Mouse (Mus musculus) liver, postnatal 0 days (tissue): ENCODE data around the gene Eaf2. TPM values are rescaled to one million over a fixed set of nuclear protein-coding genes. Genes with fewer than 3 reads are reported as not detected.

ENCODE experiments used
- ATAC-seq: fragments of 200-750 bp; cut with Nextera tagmentation; 2 replicates; pipeline ENCODE4 v1.8.0; 2017; ENCODE audit warnings: mild to moderate bottlenecking, moderate library complexity
- DNase-seq: peaks from one replicate; pipeline ENCODE4 v3.0.0-alpha.2; 2016
- H3K27ac ChIP-seq: fragments of 300-500 bp; sonication (generic); 2 replicates; pipeline ENCODE4 v1.5.1; 2014; ENCODE audit warnings: antibody characterized with exemption, moderate library complexity, mild to moderate bottlenecking, low read depth
- H3K27me3 ChIP-seq: fragments of 300-500 bp; sonication (generic); 2 replicates; pipeline ENCODE4 v1.6.1; 2014; ENCODE audit warnings: low read length, control low read depth, mixed read lengths; ENCODE audit not compliant: insufficient read depth
- H3K36me3 ChIP-seq: fragments of 300-500 bp; sonication (generic); replicated peaks from 2 replicates; pipeline ENCODE4 v1.6.1; 2014; ENCODE audit warnings: mild to moderate bottlenecking, control low read depth, low read length, moderate library complexity, mixed read lengths; ENCODE audit not compliant: insufficient read depth
- H3K4me1 ChIP-seq: fragments of 300-500 bp; sonication (generic); 2 replicates; pipeline ENCODE4 v1.6.1; 2014; ENCODE audit warnings: antibody characterized with exemption, mild to moderate bottlenecking, control low read depth; ENCODE audit not compliant: insufficient read depth
- H3K4me2 ChIP-seq: fragments of 300-500 bp; sonication (generic); 2 replicates; pipeline ENCODE4 v1.6.1; 2014; ENCODE audit warnings: low read depth, mild to moderate bottlenecking, low read length, moderate library complexity, mixed read lengths
- H3K4me3 ChIP-seq: fragments of 300-500 bp; sonication (generic); 2 replicates; pipeline ENCODE4 v1.5.1; 2014; ENCODE audit warnings: low read depth, low read length
- H3K9ac ChIP-seq: fragments of 300-500 bp; sonication (generic); replicated peaks from 2 replicates; pipeline ENCODE4 v1.6.1; 2014; ENCODE audit warnings: mild to moderate bottlenecking, moderate library complexity
- H3K9me3 ChIP-seq: fragments of 300-500 bp; sonication (generic); 2 replicates; pipeline ENCODE4 v1.6.1; 2016; ENCODE audit warnings: mild to moderate bottlenecking, control low read depth, low read length, mixed read lengths
- CTCF ChIP-seq: sonication (generic); IDR thresholded peaks from 2 replicates; pipeline ENCODE4 v1.5.1; 2016; ENCODE audit warnings: antibody characterized with exemption, low read depth
- EP300 ChIP-seq: IDR thresholded peaks from 2 replicates; pipeline ENCODE4 v1.6.1; 2016; ENCODE audit warnings: antibody characterized with exemption, low read depth, mild to moderate bottlenecking
- WGBS: fragments of 180-500 bp; shearing (Covaris S2); extraction: QIAGEN DNeasy Blood & Tissue Kit; methylation state at CpG from one replicate; pipeline ENCODE4 v1.1.7; 2014; ENCODE audit not compliant: insufficient replicate concordance; 5-methylcytosine and 5-hydroxymethylcytosine counted together
- polyA plus RNA-seq: library from polyadenylated mRNA; unstranded; fragments of >200 nt; fragmentation: Nextera tagmentation; extraction: Ambion mirVana; gene quantifications from 2 replicates; pipeline ENCODE4 v1.2.1, GENCODE M21; 2015

Eaf2 gene
- polyA plus RNA-seq, 1 experiment from 2014 or later = 0.70 TPM

- Histone ChIP-seq H3K9me3 (no peaks in the 10 kb centered on the region), H3K27ac (no peak overlapping the region), H3K9ac (no peak overlapping the region), H3K36me3 (peaks cover 50% of the 10 kb centered on the region), H3K4me1 (no peaks in the 10 kb centered on the region), H3K27me3 (no peaks in the 10 kb centered on the region), H3K4me3 (no peak overlapping the region), H3K4me2 (no peak overlapping the region)
- no peak for TF ChIP-seq CTCF
- TF ChIP-seq EP300 = no peak
- ATAC-seq (no peak), DNase-seq (no peak)
- WGBS = 76% methylated on average over 5 of the region's 5 CpGs
These were observed 39.4 kb upstream of the Eaf2 start for GRCm38 (mm10) chr16:36914195-36914594.

DNA sequence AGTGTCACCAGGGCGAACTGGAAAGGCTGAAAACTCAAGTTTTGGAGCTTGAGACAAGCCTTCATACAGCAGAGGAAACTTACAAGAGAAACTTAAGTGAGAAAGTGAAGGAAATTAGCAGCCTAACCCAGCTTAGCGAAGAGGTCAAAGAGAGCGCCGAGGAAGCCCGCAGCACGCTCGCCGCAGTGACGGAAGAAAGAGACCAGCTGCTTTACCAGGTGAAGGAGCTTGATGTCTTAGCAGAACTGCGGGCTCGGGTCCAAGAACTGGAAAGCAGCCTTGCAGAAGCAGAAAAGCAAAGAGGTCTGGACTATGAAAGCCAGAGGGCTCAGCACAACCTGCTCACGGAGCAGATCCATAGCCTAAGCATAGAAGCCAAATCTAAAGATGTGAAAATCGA is 37.5 kb upstream of the Eaf2 start:
- ATAC-seq (no peak), DNase-seq (no peak)
- no peak overlapping the region for H3K4me3 ChIP-seq
- H3K36me3 ChIP-seq = peaks cover 49% of the 10 kb centered on the region
- H3K27ac ChIP-seq = no peak overlapping the region
- H3K27me3 ChIP-seq = no peaks in the 10 kb centered on the region
- H3K9ac ChIP-seq = no peak overlapping the region
- no peaks in the 10 kb centered on the region for H3K4me1 ChIP-seq
- TF ChIP-seq CTCF (no peak), EP300 (no peak)
- H3K4me2 ChIP-seq = no peak overlapping the region
- 89% methylated on average over 13 of the region's 13 CpGs for WGBS
- H3K9me3 ChIP-seq = no peaks in the 10 kb centered on the region

GRCm38 (mm10) chr16:36911909-36912308 is 37.1 kb upstream of the Eaf2 start:
- peaks cover 48% of the 10 kb centered on the region for H3K36me3 ChIP-seq
- DNase-seq = no peak

DNA sequence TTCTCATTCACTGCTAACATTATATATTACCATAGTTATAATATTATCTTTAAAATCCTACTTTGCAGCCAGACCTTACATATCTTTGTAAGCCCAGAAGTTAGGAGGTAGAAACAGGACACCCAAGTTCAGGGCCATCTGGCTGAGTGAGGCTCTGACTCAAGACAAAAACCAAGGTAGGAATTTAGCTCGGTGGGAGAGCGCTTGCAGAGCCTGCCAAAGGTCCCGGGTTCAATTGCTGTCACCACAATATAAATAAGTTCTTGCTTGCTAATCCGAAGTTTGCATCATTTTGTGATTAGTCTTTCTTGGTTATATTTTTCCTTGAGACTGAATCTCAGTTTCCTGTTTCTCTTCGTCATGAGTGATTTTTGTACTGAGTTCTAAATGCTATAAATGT is 28.4 kb upstream of the Eaf2 start:
- 83% methylated on average over 5 of the region's 5 CpGs for WGBS
- DNase-seq = no peak
- Histone ChIP-seq H3K36me3 (peaks cover 33% of the 10 kb centered on the region), H3K4me1 (no peaks in the 10 kb centered on the region), H3K9me3 (no peaks in the 10 kb centered on the region), H3K4me2 (no peak overlapping the region), H3K27me3 (no peaks in the 10 kb centered on the region), H3K27ac (no peak overlapping the region), H3K4me3 (no peak overlapping the region), H3K9ac (no peak overlapping the region)
- TF ChIP-seq CTCF (no peak), EP300 (no peak)
- ATAC-seq = no peak

More at GRCm38 (mm10) chr16:36911909-36912308, 37.1 kb upstream of the Eaf2 start:
- TF ChIP-seq EP300 = no peak
- no peak for TF ChIP-seq CTCF
- no peak overlapping the region for H3K4me3 ChIP-seq
- no peaks in the 10 kb centered on the region for H3K27me3 ChIP-seq
- no peak overlapping the region for H3K4me2 ChIP-seq
- no peak for ATAC-seq
- H3K9ac ChIP-seq = no peak overlapping the region
- no peak overlapping the region for H3K27ac ChIP-seq
- 87% methylated on average over 10 of the region's 10 CpGs for whole genome bisulfite sequencing
- no peaks in the 10 kb centered on the region for H3K9me3 ChIP-seq
- no peaks in the 10 kb centered on the region for H3K4me1 ChIP-seq

- TF ChIP-seq EP300 = no peak
- no peak for TF ChIP-seq CTCF
- Histone ChIP-seq H3K9me3 (no peaks in the 10 kb centered on the region), H3K27me3 (no peaks in the 10 kb centered on the region), H3K4me2 (no peak overlapping the region), H3K9ac (no peak overlapping the region), H3K4me1 (0 out of 2 replicates have a peak, but pooled peaks cover 4% of the 10 kb centered on the region), H3K27ac (no peak overlapping the region), H3K4me3 (no peak overlapping the region), H3K36me3 (peaks cover 51% of the 10 kb centered on the region)
- WGBS = 83% methylated on average over 6 of the region's 6 CpGs
- ATAC-seq = no peak
- DNase-seq = no peak
These were observed 21.9 kb upstream of the Eaf2 start for GRCm38 (mm10) chr16:36896712-36897111.

DNA sequence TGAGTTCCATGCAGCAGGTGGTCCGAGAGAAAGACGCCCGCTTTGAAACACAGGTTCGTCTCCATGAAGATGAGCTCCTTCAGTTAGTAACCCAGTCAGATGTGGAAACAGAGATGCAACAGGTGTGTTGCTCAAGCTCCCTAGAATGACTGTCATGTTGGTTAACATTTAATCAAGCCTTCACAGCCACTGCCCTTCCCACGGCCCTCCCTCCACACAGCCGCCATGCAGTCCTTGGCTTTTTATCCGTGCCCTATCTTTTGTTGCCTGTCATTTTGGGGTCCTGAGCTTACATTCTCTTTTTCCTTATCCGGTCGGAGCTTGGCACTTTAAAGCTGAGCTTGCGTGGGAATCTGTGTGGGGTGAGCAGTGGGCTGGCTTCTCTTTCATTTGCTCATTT is 18.5 kb upstream of the Eaf2 start:
- ATAC-seq (peak; percentile 26; the same call in 1 of the 2 replicates), DNase-seq (no peak)
- Histone ChIP-seq H3K4me2 (no peak overlapping the region), H3K27ac (no peak overlapping the region), H3K27me3 (no peaks in the 10 kb centered on the region), H3K9me3 (no peaks in the 10 kb centered on the region), H3K4me3 (no peak overlapping the region), H3K4me1 (peaks cover 7% of the 10 kb centered on the region; the same call in 1 of the 2 replicates), H3K9ac (no peak overlapping the region), H3K36me3 (peaks cover 50% of the 10 kb centered on the region)
- TF ChIP-seq EP300 (no peak), CTCF (no peak)
- 73% methylated on average over 10 of the region's 10 CpGs for WGBS

DNA sequence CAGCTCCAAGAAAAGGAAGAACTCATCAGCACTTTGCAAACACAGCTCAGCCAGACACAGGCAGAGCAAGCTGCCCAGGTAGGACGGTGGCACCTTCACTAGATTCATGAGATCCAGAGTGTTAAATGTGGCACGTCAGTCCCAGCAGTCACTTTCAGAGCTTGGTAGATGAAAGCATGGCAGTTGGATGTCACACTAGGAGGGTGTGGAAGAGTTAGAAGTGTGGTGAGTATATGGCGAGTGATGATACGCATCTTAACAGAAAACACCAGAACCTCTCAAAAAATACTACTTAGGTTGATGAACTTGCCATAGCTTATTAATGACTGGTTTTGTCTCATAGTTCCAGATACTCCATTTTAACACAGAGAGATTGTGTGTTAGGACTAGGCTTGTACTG is 16.6 kb upstream of the Eaf2 start:
- Histone ChIP-seq H3K4me3 (no peak overlapping the region), H3K27ac (peak overlapping the region; percentile 66), H3K4me2 (no peak overlapping the region; the same call in 1 of the 2 replicates), H3K9ac (no peak overlapping the region), H3K36me3 (peaks cover 50% of the 10 kb centered on the region), H3K27me3 (no peaks in the 10 kb centered on the region), H3K4me1 (peaks cover 7% of the 10 kb centered on the region; the same call in 1 of the 2 replicates), H3K9me3 (no peaks in the 10 kb centered on the region)
- TF ChIP-seq CTCF (no peak), EP300 (no peak)
- DNase-seq = no peak
- WGBS = 80% methylated on average over 4 of the region's 4 CpGs
- no peak for ATAC-seq
